Mouse (Mus musculus) small intestine, adult 2 months (tissue): ENCODE data around the gene Map4k2.

Experiments
- CTCF ChIP-seq: fragments of 200-500 bp; IDR thresholded peaks from 2 replicates; pipeline ENCODE4 v1.5.1; 2012; ENCODE audit warnings: low read depth, mild to moderate bottlenecking, control low read depth, inconsistent platforms, low read length, moderate library complexity, mixed read lengths; ENCODE audit not compliant: insufficient replicate concordance, insufficient read length; ENCODE audit errors: extremely low read depth
- POLR2A ChIP-seq: fragments of 200-500 bp; IDR thresholded peaks from 2 replicates; pipeline ENCODE4 v1.6.1; 2012; ENCODE audit warnings: low read depth, mild to moderate bottlenecking, control low read depth, inconsistent platforms, low read length, moderate library complexity

DNA sequence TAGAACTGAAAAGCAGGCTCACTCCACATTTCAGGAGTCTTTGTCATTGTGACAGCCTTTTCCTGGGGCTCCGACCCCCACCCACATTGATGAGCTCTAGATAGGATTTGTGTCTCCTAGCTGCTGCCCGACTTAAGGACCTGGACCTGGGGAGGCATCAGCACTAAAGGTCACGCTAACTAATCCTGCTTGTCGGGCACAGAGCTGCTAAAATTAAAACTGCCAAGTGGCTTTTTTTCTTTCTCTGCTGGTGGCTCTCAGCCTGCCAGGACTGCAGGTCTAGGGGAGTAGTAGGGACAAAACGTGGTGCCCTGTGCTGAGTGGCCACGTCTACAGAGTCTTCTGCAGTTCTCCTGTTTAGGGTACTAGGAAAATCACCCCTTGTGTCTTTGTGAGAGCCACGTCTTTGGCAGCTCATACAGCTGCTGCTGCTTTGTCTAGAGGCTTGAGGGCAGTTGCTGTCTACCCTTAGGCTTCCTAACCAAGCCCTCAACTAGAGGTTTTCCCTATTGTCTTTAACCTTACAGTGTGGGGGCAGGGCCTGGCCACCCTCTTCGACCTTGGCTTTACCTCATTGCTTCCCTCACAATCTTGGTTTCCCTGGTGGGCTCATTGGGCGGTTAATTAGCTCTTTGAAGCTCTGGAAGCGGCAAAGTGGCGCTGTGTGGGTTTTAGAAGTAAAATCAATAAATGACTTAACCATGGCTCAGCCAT, 36.5 kb downstream of the Map4k2 start:
- no peak for TF ChIP-seq CTCF
- no peak for TF ChIP-seq POLR2A
